Mouse (Mus musculus) testis, adult 2 months (tissue): Measurements from ENCODE around the gene Lactb. TPM values are rescaled to one million over a fixed set of nuclear protein-coding genes. Genes with fewer than 3 reads are reported as not detected.
A peak's percentile ranks its signal among the peaks of the same experiment; 100 is the strongest.

Experiments
- H3K27ac ChIP-seq: fragments of 200-500 bp; 2 replicates; pipeline ENCODE4 v1.5.1; 2012; ENCODE audit warnings: low read depth, low read length; ENCODE audit not compliant: control insufficient read depth, insufficient read depth
- H3K27me3 ChIP-seq: fragments of 200-500 bp; 2 replicates; pipeline ENCODE4 v1.6.1; 2012; ENCODE audit warnings: mild to moderate bottlenecking, low read length, moderate library complexity; ENCODE audit not compliant: control insufficient read depth, insufficient read depth
- H3K36me3 ChIP-seq: fragments of 200-500 bp; 2 replicates; pipeline ENCODE4 v1.6.1; 2012; ENCODE audit warnings: mild to moderate bottlenecking, low read length; ENCODE audit not compliant: control insufficient read depth, insufficient read depth
- H3K4me1 ChIP-seq: fragments of 200-500 bp; 2 replicates; pipeline ENCODE4 v1.6.1; 2012; ENCODE audit warnings: low read length; ENCODE audit not compliant: control insufficient read depth, insufficient read depth
- H3K4me3 ChIP-seq: fragments of 200-500 bp; 2 replicates; pipeline ENCODE4 v1.5.1; 2012; ENCODE audit warnings: low read depth, mild to moderate bottlenecking, low read length, moderate library complexity, mixed read lengths; ENCODE audit not compliant: control insufficient read depth
- CTCF ChIP-seq: fragments of 200-500 bp; IDR thresholded peaks from 2 replicates; pipeline ENCODE4 v1.5.1; 2012; ENCODE audit warnings: low read depth, mild to moderate bottlenecking, inconsistent platforms, low read length, moderate library complexity; ENCODE audit not compliant: control insufficient read depth, insufficient read depth, insufficient replicate concordance
- POLR2A ChIP-seq: fragments of 200-500 bp; IDR thresholded peaks from 2 replicates; pipeline ENCODE4 v1.6.1; 2012; ENCODE audit warnings: low read depth, mild to moderate bottlenecking, inconsistent platforms, low read length, moderate library complexity; ENCODE audit not compliant: control insufficient read depth
- polyA plus RNA-seq: library from polyadenylated mRNA; depleted of rRNA; stranded (reverse); fragments of >200 nt; gene quantifications from 2 replicates; pipeline ENCODE4 v1.2.3, GENCODE M21; 2012

Lactb gene
- polyA plus RNA-seq, 1 experiment, result 5.2 TPM

DNA sequence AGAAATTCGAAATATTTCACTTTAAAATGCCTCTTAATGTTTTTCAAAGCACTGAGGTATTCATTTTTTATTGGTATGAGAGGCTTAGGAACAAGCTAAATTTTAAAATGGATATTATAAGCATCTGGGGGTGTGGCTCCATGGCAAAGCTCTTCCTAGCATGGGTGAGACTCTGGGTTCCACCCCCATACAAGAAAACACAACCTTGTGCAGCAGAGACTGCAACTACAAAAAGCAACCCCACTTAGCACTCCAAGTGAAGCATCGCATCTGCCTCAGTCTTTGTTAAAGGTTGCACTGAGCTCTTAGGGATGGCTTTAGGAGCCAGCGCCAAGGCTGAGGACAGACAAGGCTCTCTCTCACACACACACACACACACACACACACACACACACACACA is 13.8 kb downstream of the Lactb start:
- Histone ChIP-seq H3K4me3 (no peak overlapping the region), H3K27me3 (no peaks in the 10 kb centered on the region), H3K36me3 (no peaks in the 10 kb centered on the region), H3K27ac (no peak overlapping the region), H3K4me1 (no peaks in the 10 kb centered on the region)
- TF ChIP-seq POLR2A (no peak), CTCF (no peak)

DNA sequence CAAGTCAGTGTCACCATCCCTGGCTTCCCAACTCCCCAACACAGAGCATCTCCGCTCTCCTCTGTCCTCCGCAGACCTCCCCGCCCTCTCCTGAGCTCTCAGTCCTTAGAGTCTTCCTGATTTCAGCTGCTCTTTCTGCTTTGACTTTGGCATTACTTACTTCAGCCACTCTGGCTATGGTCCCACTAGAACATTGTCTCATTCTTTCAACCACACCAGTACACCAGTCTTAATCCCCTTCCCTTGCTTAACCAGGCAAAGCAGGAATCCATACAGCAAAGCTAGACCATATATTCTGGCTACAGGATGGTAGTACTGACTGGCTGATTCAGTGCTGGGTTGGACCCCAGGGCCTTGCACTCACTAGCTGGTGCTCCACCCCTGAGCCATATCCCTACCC is 17.8 kb downstream of the Lactb start:
- no peaks in the 10 kb centered on the region for H3K36me3 ChIP-seq
- no peaks in the 10 kb centered on the region for H3K27me3 ChIP-seq
- no peak overlapping the region for H3K27ac ChIP-seq
- TF ChIP-seq CTCF, result no peak
- no peak for TF ChIP-seq POLR2A
- H3K4me3 ChIP-seq, result no peak overlapping the region
- no peaks in the 10 kb centered on the region for H3K4me1 ChIP-seq

DNA sequence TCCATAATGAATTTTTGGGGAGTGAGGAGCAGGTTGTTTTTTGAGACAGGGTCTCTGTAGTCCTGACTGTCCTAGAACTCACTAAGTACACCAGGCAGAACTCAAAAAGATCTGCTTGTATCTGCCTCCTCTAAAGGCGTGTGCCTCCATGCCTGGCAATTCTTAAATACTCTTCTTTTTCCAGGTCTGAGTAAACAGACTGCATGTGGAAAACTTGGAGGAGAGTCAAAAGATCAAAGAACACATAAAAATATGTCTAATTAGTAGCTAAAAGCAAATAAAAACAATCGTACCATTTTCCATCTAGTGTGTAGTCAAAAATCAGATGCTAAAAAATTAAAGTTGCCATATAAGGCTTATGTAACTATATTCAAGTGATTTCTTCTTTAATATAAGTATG is 22.4 kb downstream of the Lactb start:
- no peaks in the 10 kb centered on the region for H3K27me3 ChIP-seq
- H3K4me3 ChIP-seq, result no peak overlapping the region
- 0 out of 2 replicates have a peak, but pooled peaks cover 1% of the 10 kb centered on the region for H3K36me3 ChIP-seq
- H3K4me1 ChIP-seq, result no peaks in the 10 kb centered on the region
- H3K27ac ChIP-seq, result no peak overlapping the region
- no peak for TF ChIP-seq POLR2A
- no peak for TF ChIP-seq CTCF

DNA sequence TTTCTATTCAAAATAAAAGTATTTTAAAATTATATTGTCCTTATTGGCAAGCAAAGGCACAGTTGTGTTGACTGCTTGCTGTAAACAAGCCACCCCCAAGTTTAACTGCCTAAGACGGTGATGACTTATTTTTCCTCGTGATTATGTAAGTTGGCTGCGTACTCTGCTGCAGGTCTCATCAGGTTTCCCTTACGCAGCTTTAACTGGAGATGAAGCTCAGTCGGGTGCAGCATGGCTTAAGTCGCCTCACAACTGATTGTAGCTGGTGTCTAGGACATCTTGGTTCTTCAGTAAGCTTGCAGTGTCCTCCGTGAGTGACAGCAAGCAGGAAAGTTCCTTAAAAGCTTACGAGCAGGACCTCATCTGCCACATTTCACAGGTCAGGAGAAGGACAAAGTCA is 23.0 kb downstream of the Lactb start:
- Histone ChIP-seq H3K36me3 (0 out of 2 replicates have a peak, but pooled peaks cover 1% of the 10 kb centered on the region), H3K4me3 (no peak overlapping the region), H3K27me3 (no peaks in the 10 kb centered on the region), H3K27ac (no peak overlapping the region), H3K4me1 (no peaks in the 10 kb centered on the region)
- TF ChIP-seq POLR2A (no peak), CTCF (no peak)

DNA sequence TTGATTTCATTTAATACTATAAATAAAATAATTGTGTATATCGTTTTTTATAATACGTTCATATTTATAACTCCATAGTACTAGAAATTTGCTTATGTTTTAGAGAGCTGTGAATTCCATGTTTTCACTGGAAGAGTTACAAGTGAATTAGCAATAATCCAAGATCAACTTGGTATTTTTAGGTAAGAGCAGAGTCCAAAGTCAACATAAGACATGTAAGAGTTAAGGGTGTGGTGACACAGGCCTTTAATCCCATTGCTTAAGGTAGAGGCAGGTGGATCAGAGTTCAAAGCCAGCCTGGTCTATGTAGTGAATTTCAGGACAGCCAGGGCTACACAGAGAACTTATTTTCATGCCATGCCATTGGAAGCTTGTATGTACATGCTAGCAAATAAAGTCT is 26.7 kb downstream of the Lactb start:
- H3K36me3 ChIP-seq, result 0 out of 2 replicates have a peak, but pooled peaks cover 1% of the 10 kb centered on the region
- TF ChIP-seq POLR2A (no peak), CTCF (no peak)
- H3K4me1 ChIP-seq, result peaks cover 2% of the 10 kb centered on the region
- H3K4me3 ChIP-seq, result no peak overlapping the region
- H3K27ac ChIP-seq, result no peak overlapping the region
- no peaks in the 10 kb centered on the region for H3K27me3 ChIP-seq

DNA sequence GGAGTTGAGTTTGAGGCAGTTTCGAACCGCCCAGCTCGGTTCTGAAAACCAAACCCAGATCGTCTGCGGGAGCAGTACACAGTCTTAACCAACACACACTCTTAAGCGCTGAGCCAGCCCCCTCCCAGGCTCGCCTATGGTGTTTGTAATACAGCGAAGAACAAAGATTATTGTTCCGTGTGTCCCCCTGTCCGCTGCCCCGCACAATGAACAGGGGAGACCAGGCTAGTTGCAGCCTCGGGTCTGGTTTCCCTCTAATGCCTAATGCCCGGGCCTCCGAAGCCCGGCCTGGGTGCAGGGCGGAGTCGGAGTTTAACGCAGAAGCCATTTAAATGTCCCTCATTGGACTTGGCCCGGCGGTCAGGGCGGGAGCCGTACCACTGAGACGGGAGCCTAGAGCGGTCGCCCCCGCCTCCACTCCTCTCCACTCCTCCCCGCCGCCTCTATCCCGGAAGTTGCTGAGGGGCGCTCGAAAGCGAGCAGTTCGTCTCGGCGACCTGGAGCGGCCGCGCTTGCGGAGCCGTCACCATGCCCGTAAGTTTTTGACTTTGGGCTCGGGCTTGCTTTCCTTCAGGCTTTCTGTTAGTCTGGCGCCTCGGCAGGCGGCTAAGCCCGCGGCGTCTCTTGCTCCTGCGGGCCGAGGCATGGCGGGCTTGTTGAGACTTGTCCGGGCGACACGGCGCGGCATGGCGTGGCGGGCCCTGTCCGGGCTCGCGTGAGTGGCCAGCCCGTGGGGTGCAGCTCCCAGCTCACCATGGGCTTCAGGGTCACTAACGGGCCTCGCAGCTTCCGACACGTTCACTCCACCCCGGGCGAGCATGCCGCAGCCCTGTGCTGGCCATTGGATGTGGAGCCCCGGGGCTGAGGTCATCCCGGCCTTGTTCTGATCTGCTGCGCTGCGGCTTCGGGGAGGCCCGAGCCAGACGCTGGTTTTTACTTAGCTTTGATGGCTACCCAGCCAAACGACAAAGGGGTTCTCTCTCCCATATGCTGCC is 29.3 kb downstream of the Lactb start, which contains the start of gene Rps27l:
Gene Rps27l, plus strand, starts transcription at position 440 of the 995 bp plus-strand sequence.
- H3K27ac ChIP-seq, result peak within 1 kb of the TSS; percentile 96
- peak within 1 kb of the TSS; percentile 99 for H3K4me3 ChIP-seq
- H3K36me3 ChIP-seq, result 0 out of 2 replicates have a peak, but pooled peaks cover 1% of the 10 kb centered on the region
- H3K4me1 ChIP-seq, result peaks cover 2% of the 10 kb centered on the region
- TF ChIP-seq CTCF, result no peak
- TF ChIP-seq POLR2A, result peak; percentile 82
- H3K27me3 ChIP-seq, result no peaks in the 10 kb centered on the region

DNA sequence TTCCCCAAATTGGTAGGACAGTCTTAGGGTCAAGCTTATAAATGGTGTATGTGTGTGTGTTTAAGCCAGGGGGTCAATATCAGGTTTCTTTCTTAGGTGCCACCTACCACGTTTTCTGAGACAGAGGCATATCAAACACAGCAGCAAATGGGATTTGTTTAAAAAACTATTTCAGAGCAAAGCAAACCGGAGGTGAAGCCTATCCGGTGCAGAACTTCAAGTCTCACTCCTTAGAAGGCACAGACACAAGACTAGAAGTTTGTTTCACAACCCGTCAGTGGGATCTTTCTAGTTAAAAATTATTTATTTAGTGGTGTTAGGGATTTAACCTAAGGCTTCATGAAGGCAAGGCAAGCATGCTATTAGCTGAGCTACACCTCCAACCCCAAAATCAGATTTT is 30.1 kb downstream of the Lactb start:
- peak overlapping the region; percentile 96 for H3K27ac ChIP-seq
- H3K4me1 ChIP-seq, result peaks cover 2% of the 10 kb centered on the region
- no peaks in the 10 kb centered on the region for H3K27me3 ChIP-seq
- TF ChIP-seq POLR2A, result no peak
- TF ChIP-seq CTCF, result no peak
- peak overlapping the region; percentile 99 for H3K4me3 ChIP-seq
- 0 out of 2 replicates have a peak, but pooled peaks cover 1% of the 10 kb centered on the region for H3K36me3 ChIP-seq

DNA sequence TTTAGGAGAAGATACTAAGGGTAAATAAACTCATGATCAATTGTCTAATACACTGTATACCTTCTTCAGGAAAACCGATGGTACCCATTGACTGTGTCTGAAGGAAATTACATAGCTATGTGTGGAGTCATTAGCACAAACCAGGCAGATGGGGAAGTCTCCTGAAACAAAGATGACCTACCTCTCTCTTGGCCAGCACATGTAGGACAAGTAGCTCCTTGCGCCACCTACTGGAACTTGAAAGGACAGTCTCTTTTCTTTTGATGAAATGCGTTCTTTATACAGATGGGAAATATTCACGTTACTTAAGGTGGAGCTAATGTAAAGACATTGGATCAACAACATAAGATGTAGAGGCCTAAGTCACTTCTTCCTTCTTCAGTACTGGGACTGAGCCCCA is 36.4 kb downstream of the Lactb start:
- H3K4me1 ChIP-seq, result no peaks in the 10 kb centered on the region
- H3K36me3 ChIP-seq, result no peaks in the 10 kb centered on the region
- no peak for TF ChIP-seq POLR2A
- no peak for TF ChIP-seq CTCF
- H3K27ac ChIP-seq, result no peak overlapping the region
- H3K27me3 ChIP-seq, result no peaks in the 10 kb centered on the region
- H3K4me3 ChIP-seq, result no peak overlapping the region
